Mouse (Mus musculus): ENCODE measurements around the gene Ube2z. TPM values are rescaled to one million over a fixed set of nuclear protein-coding genes. Genes with fewer than 3 reads are reported as not detected.

The Ube2z gene
- polyA plus RNA-seq, 1 experiment = 33.9 TPM

DNA sequence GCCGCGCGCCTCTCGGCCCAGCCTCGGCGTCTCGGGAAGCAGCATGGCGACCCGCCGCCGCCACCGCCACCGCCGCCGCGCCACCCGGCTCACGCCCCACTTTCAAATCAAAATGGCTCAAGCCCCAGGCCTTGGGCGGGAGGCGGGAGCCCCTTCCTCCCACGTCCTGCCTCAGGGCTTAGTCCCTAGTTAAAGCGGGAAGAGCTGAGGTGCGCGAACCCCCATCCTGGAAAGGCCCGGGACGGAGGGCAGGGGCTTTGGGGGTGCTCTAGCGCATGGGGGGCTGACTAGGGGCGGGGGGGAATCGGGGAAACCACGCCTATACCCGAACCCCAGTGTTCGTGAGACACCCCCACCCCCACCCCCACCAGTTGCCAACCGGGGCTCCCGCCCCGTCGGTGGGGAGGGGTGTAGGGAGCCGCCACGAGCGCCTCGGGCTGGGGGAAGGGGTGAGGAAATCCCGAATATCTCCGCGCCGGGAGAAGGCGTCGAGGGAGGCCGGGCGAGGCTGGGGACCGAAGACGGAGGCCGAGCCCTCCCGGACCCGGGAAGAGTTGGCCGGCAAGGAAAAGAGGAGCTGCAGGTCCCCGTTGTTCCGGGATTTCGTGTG lies 60.3 kb downstream of the Ube2z start:
- TF ChIP-seq GATA1 (IDR thresholded peaks at IDR 0.05; ENCODE audit: low read length) = no peak

DNA sequence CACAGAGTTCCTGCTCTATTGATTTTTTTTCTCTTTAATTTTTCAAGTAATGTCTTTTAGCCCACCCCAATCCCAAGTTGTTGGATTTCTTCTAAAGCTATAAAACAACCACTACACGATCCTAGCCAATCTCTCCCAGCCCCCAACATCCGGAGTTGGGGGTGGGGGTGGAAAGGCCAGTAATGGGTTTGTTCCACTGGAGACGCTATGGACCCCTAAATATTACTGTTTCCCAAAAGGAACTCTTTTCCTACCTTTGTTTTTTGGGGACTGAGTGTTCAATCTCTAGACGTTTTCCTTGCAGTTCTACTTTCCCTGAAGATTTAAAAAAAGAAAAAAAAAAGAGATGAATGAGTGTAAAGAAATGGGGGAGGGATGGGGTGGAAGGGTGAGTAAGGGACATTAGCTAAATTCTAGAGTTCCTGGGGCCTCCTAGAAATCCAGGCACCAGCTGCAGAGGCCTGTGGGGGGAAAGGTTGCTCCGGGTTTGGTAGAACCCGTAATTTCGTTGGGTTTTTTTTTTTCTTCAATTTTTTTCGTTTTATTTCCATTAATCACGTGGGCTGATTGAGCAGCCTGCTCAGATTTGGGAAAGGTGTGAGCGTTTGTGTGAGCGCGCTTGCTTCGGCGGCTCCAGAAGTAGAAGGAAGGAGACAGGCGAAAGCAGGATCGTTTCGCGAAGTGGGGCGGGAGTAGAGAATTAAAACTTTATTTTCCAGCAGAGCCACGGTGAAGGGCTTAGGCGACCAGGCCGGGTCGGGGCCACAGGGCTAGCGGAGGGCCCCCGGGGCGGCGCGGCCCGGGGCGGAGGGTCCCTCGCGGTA lies 61.0 kb downstream of the Ube2z start:
- no peak for TF ChIP-seq GATA1 (IDR thresholded peaks at IDR 0.05; ENCODE audit: low read length)

DNA sequence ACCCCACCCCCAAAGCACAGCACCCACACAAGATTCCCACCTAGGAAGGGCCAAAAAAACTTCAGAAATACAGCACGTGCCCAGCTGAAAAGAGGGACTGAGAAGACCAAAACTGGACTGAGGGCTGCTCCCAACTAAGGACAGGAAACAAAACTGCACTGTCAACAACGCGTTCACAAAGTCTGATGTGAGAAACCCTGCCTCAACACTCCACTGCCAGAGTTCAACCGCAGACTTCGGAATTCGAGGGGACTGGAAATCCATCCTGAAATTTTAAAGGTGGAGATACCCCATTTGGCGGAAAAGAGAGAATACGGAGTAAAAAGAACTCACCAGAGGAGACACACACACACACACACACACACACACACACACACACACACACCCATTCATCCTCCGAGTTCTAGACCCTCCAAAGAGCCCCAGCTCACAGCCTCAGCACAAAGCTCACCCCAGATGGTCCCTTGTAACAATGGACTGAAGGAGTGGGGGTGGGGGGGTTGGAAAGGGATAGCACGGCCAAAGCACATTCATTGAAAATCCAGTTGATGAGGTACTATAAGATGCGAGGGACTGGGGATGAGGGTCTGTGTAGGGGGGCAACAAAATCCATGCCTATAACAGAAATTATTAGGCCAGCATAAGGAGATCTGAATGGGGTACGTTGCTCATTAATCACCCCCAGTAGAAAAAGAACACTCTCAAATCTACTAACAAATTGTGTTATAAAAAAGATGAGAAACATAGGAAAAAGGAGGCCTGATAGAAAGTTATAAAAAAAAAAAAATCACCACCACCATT lies 61.9 kb downstream of the Ube2z start:
- no peak for TF ChIP-seq GATA1 (IDR thresholded peaks at IDR 0.05; ENCODE audit: low read length)

Other genes with a start within 250 kb of the Ube2z start
- gene Phospho1, start 240.9 kb downstream of the Ube2z start, polyA plus RNA-seq (2012) = 269 and 284 TPM in 2 replicates
- 6.5 and 9.5 TPM in 2 replicates for gene Gngt2, start 228.2 kb downstream of the Ube2z start, polyA plus RNA-seq (2012)
- 34.0 and 39.2 TPM in 2 replicates for gene Abi3, start 222.9 kb downstream of the Ube2z start, polyA plus RNA-seq (2012)
- gene B4galnt2, start 150.5 kb downstream of the Ube2z start, polyA plus RNA-seq (2012) = not detected in 2 replicates
- 33.3 and 33.4 TPM in 2 replicates for gene Igf2bp1, start 59.4 kb downstream of the Ube2z start, polyA plus RNA-seq (2012)
- not detected in 2 replicates for gene Gip, start 40.8 kb downstream of the Ube2z start, polyA plus RNA-seq (2012)
- gene Snf8, start 30.5 kb downstream of the Ube2z start, polyA plus RNA-seq (2012) = 153 and 177 TPM in 2 replicates
- gene Atp5g1, start 10.3 kb upstream of the Ube2z start, polyA plus RNA-seq (2012) = 166 and 518 TPM in 2 replicates
- gene Calcoco2, start 46.6 kb upstream of the Ube2z start, polyA plus RNA-seq (2012) = not detected in 2 replicates
- gene Ttll6, start 68.4 kb upstream of the Ube2z start, polyA plus RNA-seq (2012) = not detected in 2 replicates
- 79.2 and 87.0 TPM in 2 replicates for gene Hoxb13, start 128.9 kb upstream of the Ube2z start, polyA plus RNA-seq (2012)
- gene Hoxb9, start 206.1 kb upstream of the Ube2z start, polyA plus RNA-seq (2012) = not detected in 2 replicates
- gene Hoxb8, start 216.5 kb upstream of the Ube2z start, polyA plus RNA-seq (2012) = not detected in 2 replicates
- gene Hoxb7, start 221.2 kb upstream of the Ube2z start, polyA plus RNA-seq (2012) = not detected in 2 replicates
- gene Hoxb6, start 227.1 kb upstream of the Ube2z start, polyA plus RNA-seq (2012) = 0.11 TPM in 1 of 2 replicates, not detected in the other
- gene Hoxb5, start 237.9 kb upstream of the Ube2z start, polyA plus RNA-seq (2012) = not detected in 2 replicates

All from G1E-ER4 (cell line).